Mouse (Mus musculus) midbrain, embryonic 14.5 days (tissue): ENCODE data around the gene Atcay. TPM values are rescaled to one million over a fixed set of nuclear protein-coding genes. Genes with fewer than 3 reads are reported as not detected.
"Not testable (repeated sequence)": the region's sequence is repeated elsewhere in the genome, so short reads cannot be mapped to it uniquely, and the experiment has no call there.

Experiments used
- ATAC-seq: fragments of 200-750 bp; cut with Nextera tagmentation; 2 replicates; pipeline ENCODE4 v1.8.0; 2017; ENCODE audit warnings: moderate number of reproducible peaks, moderate library complexity; ENCODE audit not compliant: low FRiP score, low TSS enrichment
- DNase-seq: peaks from one replicate; pipeline ENCODE4 v3.0.0-alpha.2; 2015
- H3K27ac ChIP-seq: fragments of 300-500 bp; sonication (generic); replicated peaks from 2 replicates; pipeline ENCODE4 v1.5.1; 2014; ENCODE audit warnings: mild to moderate bottlenecking, low read depth, low read length, moderate library complexity
- H3K27me3 ChIP-seq: fragments of 300-500 bp; sonication (generic); 2 replicates; pipeline ENCODE4 v1.6.1; 2014; ENCODE audit warnings: low read length, control low read depth, mixed read lengths; ENCODE audit not compliant: control insufficient read depth, insufficient read depth
- H3K36me3 ChIP-seq: fragments of 300-500 bp; sonication (generic); 2 replicates; pipeline ENCODE4 v1.6.1; 2014; ENCODE audit warnings: low read length, control low read depth; ENCODE audit not compliant: control insufficient read depth, insufficient read depth
- H3K4me1 ChIP-seq: fragments of 300-500 bp; sonication (generic); 2 replicates; pipeline ENCODE4 v1.6.1; 2014; ENCODE audit warnings: mild to moderate bottlenecking, antibody characterized with exemption, low read length, control low read depth; ENCODE audit not compliant: control insufficient read depth, insufficient read depth
- H3K4me2 ChIP-seq: fragments of 300-500 bp; sonication (generic); 2 replicates; pipeline ENCODE4 v1.6.1; 2014; ENCODE audit warnings: mild to moderate bottlenecking, low read length, moderate library complexity
- H3K4me3 ChIP-seq: fragments of 300-500 bp; sonication (generic); replicated peaks from 2 replicates; pipeline ENCODE4 v1.5.1; 2014; ENCODE audit warnings: low read depth, low read length
- H3K9ac ChIP-seq: fragments of 300-500 bp; sonication (generic); replicated peaks from 2 replicates; pipeline ENCODE4 v1.6.1; 2014; ENCODE audit warnings: mild to moderate bottlenecking, low read length, moderate library complexity
- H3K9me3 ChIP-seq: fragments of 300-500 bp; sonication (generic); 2 replicates; pipeline ENCODE4 v1.6.1; 2016; ENCODE audit warnings: low read length, control low read depth, mixed read lengths; ENCODE audit not compliant: control insufficient read depth
- whole genome bisulfite sequencing: fragments of 180-500 bp; shearing (Covaris S2); extraction: QIAGEN DNeasy Blood & Tissue Kit; methylation state at CpG from one replicate; pipeline ENCODE4 v1.1.7; 2014; 5-methylcytosine and 5-hydroxymethylcytosine counted together
- polyA plus RNA-seq: library from polyadenylated mRNA; unstranded; fragments of >200 nt; fragmentation: Nextera tagmentation; extraction: Ambion mirVana; gene quantifications from 2 replicates; pipeline ENCODE4 v1.2.1, GENCODE M21; 2014

Atcay gene
- polyA plus RNA-seq, 1 experiment from 2014 or later, result 82.4 TPM

- H3K4me1 ChIP-seq, result peaks cover 20% of the 10 kb centered on the region
- no peak overlapping the region for H3K4me3 ChIP-seq
- no peak overlapping the region for H3K4me2 ChIP-seq
- DNase-seq (no peak), ATAC-seq (no peak)
- H3K27me3 ChIP-seq, result peaks cover 4% of the 10 kb centered on the region; the same call in 1 of the 2 replicates
- 82% methylated on average over 6 of the region's 6 CpGs for WGBS
- H3K9me3 ChIP-seq, result no peaks in the 10 kb centered on the region
- H3K36me3 ChIP-seq, result 0 out of 2 replicates have a peak, but pooled peaks cover under 1% of the 10 kb centered on the region
- no peak overlapping the region for H3K27ac ChIP-seq
- H3K9ac ChIP-seq, result no peak overlapping the region
Measured at GRCm38 (mm10) chr10:81234206-81234605, 3.6 kb upstream of the Atcay start.

GRCm38 (mm10) chr10:81233226-81233585, 2.6 kb upstream of the Atcay start:
- H3K9me3 ChIP-seq, result no peaks in the 10 kb centered on the region
- H3K4me3 ChIP-seq, result peak overlapping the region; percentile 65
- peak overlapping the region; percentile 41; the same call in 1 of the 2 replicates for H3K27ac ChIP-seq
- H3K4me1 ChIP-seq, result peaks cover 30% of the 10 kb centered on the region
- 2% methylated on average over 26 of the region's 28 CpGs for WGBS
- DNase-seq (no peak), ATAC-seq (peak; percentile 47)
- no peaks in the 10 kb centered on the region for H3K27me3 ChIP-seq
- peaks cover 6% of the 10 kb centered on the region; the same call in 1 of the 2 replicates for H3K36me3 ChIP-seq
- peak overlapping the region; percentile 69 for H3K4me2 ChIP-seq
- peak overlapping the region; percentile 78 for H3K9ac ChIP-seq

- WGBS, result 9% methylated on average over 29 of the region's 29 CpGs
- Histone ChIP-seq H3K36me3 (peaks cover 6% of the 10 kb centered on the region; the same call in 1 of the 2 replicates), H3K27me3 (no peaks in the 10 kb centered on the region), H3K4me2 (peak within 1 kb of the TSS; percentile 69), H3K9me3 (no peaks in the 10 kb centered on the region), H3K4me3 (peak within 1 kb of the TSS; percentile 65), H3K4me1 (peaks cover 34% of the 10 kb centered on the region), H3K27ac (peak within 1 kb of the TSS; percentile 41; the same call in 1 of the 2 replicates), H3K9ac (peak within 1 kb of the TSS; percentile 78)
- peak; percentile 91 for DNase-seq
- peak; percentile 74 for ATAC-seq
Measured at GRCm38 (mm10) chr10:81232580-81233225, 2.1 kb upstream of the Atcay start, which contains the start of gene Zfr2. Gene Zfr2, plus strand, starts transcription at chr10:81233155.

GRCm38 (mm10) chr10:81231436-81231835, 803 bp upstream of the Atcay start:
- Histone ChIP-seq H3K9ac (peak overlapping the region; percentile 42; the same call in 1 of the 2 replicates), H3K4me3 (peak overlapping the region; percentile 85; the same call in 1 of the 2 replicates), H3K4me2 (peak overlapping the region; percentile 77), H3K4me1 (peaks cover 34% of the 10 kb centered on the region), H3K9me3 (no peaks in the 10 kb centered on the region), H3K27me3 (no peaks in the 10 kb centered on the region), H3K36me3 (peaks cover 6% of the 10 kb centered on the region; the same call in 1 of the 2 replicates), H3K27ac (peak overlapping the region; percentile 92)
- ATAC-seq, result no peak
- 43% methylated on average over 7 of the region's 7 CpGs for WGBS
- no peak for DNase-seq

- H3K4me3 ChIP-seq, result peak overlapping the region; percentile 85
- no peaks in the 10 kb centered on the region for H3K9me3 ChIP-seq
- peaks cover 14% of the 10 kb centered on the region for H3K36me3 ChIP-seq
- DNase-seq (peak; percentile 49), ATAC-seq (peak; percentile 3; the same call in 1 of the 2 replicates)
- H3K27me3 ChIP-seq, result no peaks in the 10 kb centered on the region
- 7% methylated on average over 20 of the region's 20 CpGs for WGBS
- H3K4me1 ChIP-seq, result peaks cover 34% of the 10 kb centered on the region
- H3K9ac ChIP-seq, result peak overlapping the region; percentile 88
- peak overlapping the region; percentile 77 for H3K4me2 ChIP-seq
- H3K27ac ChIP-seq, result peak overlapping the region; percentile 92
Measured at GRCm38 (mm10) chr10:81229735-81230437, 747 bp downstream of the Atcay start.

GRCm38 (mm10) chr10:81223731-81224130, 6.9 kb downstream of the Atcay start:
- not testable (repeated sequence) for DNase-seq, H3K4me3 ChIP-seq, H3K4me2 ChIP-seq, H3K27ac ChIP-seq, H3K9ac ChIP-seq, ATAC-seq, H3K4me1 ChIP-seq, H3K27me3 ChIP-seq, H3K9me3 ChIP-seq
- 61% methylated on average over 2 of the region's 2 CpGs for WGBS
- peaks cover 66% of the 10 kb centered on the region for H3K36me3 ChIP-seq

- ATAC-seq (no peak), DNase-seq (no peak)
- Histone ChIP-seq H3K4me2 (no peak overlapping the region), H3K9me3 (no peaks in the 10 kb centered on the region), H3K9ac (no peak overlapping the region), H3K4me3 (no peak overlapping the region), H3K4me1 (no peaks in the 10 kb centered on the region), H3K27me3 (no peaks in the 10 kb centered on the region), H3K36me3 (peaks cover 81% of the 10 kb centered on the region), H3K27ac (no peak overlapping the region)
- 89% methylated on average over 5 of the region's 5 CpGs for WGBS
Measured at GRCm38 (mm10) chr10:81221402-81222015, 9.1 kb downstream of the Atcay start.

- DNase-seq, result peak; percentile 64
- whole genome bisulfite sequencing, result 44% methylated on average over 7 of the region's 7 CpGs
Measured at GRCm38 (mm10) chr10:81217964-81218363, 12.7 kb downstream of the Atcay start.

More at GRCm38 (mm10) chr10:81217964-81218363, 12.7 kb downstream of the Atcay start:
- no peaks in the 10 kb centered on the region for H3K9me3 ChIP-seq
- H3K27me3 ChIP-seq, result no peaks in the 10 kb centered on the region
- no peak overlapping the region for H3K9ac ChIP-seq
- H3K4me2 ChIP-seq, result no peak overlapping the region
- no peak overlapping the region for H3K4me3 ChIP-seq
- H3K36me3 ChIP-seq, result peaks cover 91% of the 10 kb centered on the region
- ATAC-seq, result no peak
- no peaks in the 10 kb centered on the region for H3K4me1 ChIP-seq
- no peak overlapping the region for H3K27ac ChIP-seq
